Mouse (Mus musculus): ENCODE measurements around the gene Dvl2. TPM values are rescaled to one million over a fixed set of nuclear protein-coding genes. Genes with fewer than 3 reads are reported as not detected.

Dvl2 gene
- total RNA-seq, 2 experiments from 2014 or later, result 3.6 to 5.0 TPM

GRCm38 (mm10) chr11:70028401-70029129 lies 28.2 kb downstream of the Dvl2 start:
- TF ChIP-seq CTCF (IDR thresholded peaks at IDR 0.05), result no peak
- Histone ChIP-seq H3K27ac (peak overlapping the region; percentile 82), H3K4me3 (peak overlapping the region; percentile 69)
- intact Hi-C loops (cut with DNase I), result no loop called here
- DNase-seq, result peak; percentile 51

- no peak for TF ChIP-seq CTCF (IDR thresholded peaks at IDR 0.05)
- Histone ChIP-seq H3K4me3 (peak overlapping the region; percentile 69), H3K27ac (peak overlapping the region; percentile 82)
- intact Hi-C loops (cut with DNase I), result no loop called here
- peak; percentile 89 for DNase-seq
Measured at GRCm38 (mm10) chr11:70029130-70029801, 28.9 kb downstream of the Dvl2 start.

GRCm38 (mm10) chr11:70029829-70030550 lies 29.6 kb downstream of the Dvl2 start:
- peak overlapping the region; percentile 82 for H3K27ac ChIP-seq
- intact Hi-C loops (cut with DNase I), result no loop called here
- TF ChIP-seq CTCF (IDR thresholded peaks at IDR 0.05), result no peak
- DNase-seq, result no peak
- peak overlapping the region; percentile 69 for H3K4me3 ChIP-seq

GRCm38 (mm10) chr11:70030651-70031320 lies 30.4 kb downstream of the Dvl2 start:
- no peak for TF ChIP-seq CTCF (IDR thresholded peaks at IDR 0.05)
- intact Hi-C loops (cut with DNase I), result no loop called here
- Histone ChIP-seq H3K4me3 (no peak overlapping the region), H3K27ac (no peak overlapping the region)
- DNase-seq, result no peak

- no peak for DNase-seq
- no peak overlapping the region for H3K27ac ChIP-seq
- H3K4me3 ChIP-seq, result no peak overlapping the region
- TF ChIP-seq CTCF (IDR thresholded peaks at IDR 0.05), result no peak
- intact Hi-C loops (cut with DNase I), result no loop called here
Measured at GRCm38 (mm10) chr11:70031321-70031670, 30.9 kb downstream of the Dvl2 start.

- intact Hi-C loops (cut with DNase I), result no loop called here
- no peak overlapping the region for H3K4me3 ChIP-seq
- no peak for TF ChIP-seq CTCF (IDR thresholded peaks at IDR 0.05)
- DNase-seq, result no peak
- peak overlapping the region; percentile 48; the same call in 1 of the 2 replicates for H3K27ac ChIP-seq
Measured at GRCm38 (mm10) chr11:70038174-70038573, 37.8 kb downstream of the Dvl2 start.

- H3K27ac ChIP-seq, result no peak overlapping the region
- intact Hi-C loops (cut with DNase I), result no loop called here
- H3K4me3 ChIP-seq, result no peak overlapping the region
- TF ChIP-seq CTCF (IDR thresholded peaks at IDR 0.05), result no peak
- no peak for DNase-seq
Measured at GRCm38 (mm10) chr11:70039631-70040030, 39.2 kb downstream of the Dvl2 start.

- no peak for DNase-seq
- intact Hi-C loops (cut with DNase I), result no loop called here
- H3K27ac ChIP-seq, result no peak overlapping the region
- H3K4me3 ChIP-seq, result no peak overlapping the region
- TF ChIP-seq CTCF (IDR thresholded peaks at IDR 0.05), result no peak
Measured at GRCm38 (mm10) chr11:70040184-70040583, 39.8 kb downstream of the Dvl2 start.

- H3K27ac ChIP-seq, result no peak overlapping the region
- H3K4me3 ChIP-seq, result no peak overlapping the region
- TF ChIP-seq CTCF (IDR thresholded peaks at IDR 0.05), result no peak
- DNase-seq, result no peak
- intact Hi-C loops (cut with DNase I), result no loop called here
Measured at GRCm38 (mm10) chr11:70042309-70043085, 42.1 kb downstream of the Dvl2 start.

GRCm38 (mm10) chr11:70043665-70044064 lies 43.3 kb downstream of the Dvl2 start:
- no peak for TF ChIP-seq CTCF (IDR thresholded peaks at IDR 0.05)
- Histone ChIP-seq H3K27ac (no peak overlapping the region), H3K4me3 (no peak overlapping the region)
- DNase-seq, result no peak
- intact Hi-C loops (cut with DNase I), result no loop called here

- intact Hi-C loops (cut with DNase I), result no loop called here
- no peak overlapping the region for H3K27ac ChIP-seq
- DNase-seq, result no peak
Measured at GRCm38 (mm10) chr11:70045435-70045834, 45.0 kb downstream of the Dvl2 start.

GRCm38 (mm10) chr11:70049366-70049765 lies 49.0 kb downstream of the Dvl2 start:
- intact Hi-C loops (cut with DNase I), result no loop called here
- DNase-seq, result no peak
- Histone ChIP-seq H3K27ac (no peak overlapping the region), H3K4me3 (no peak overlapping the region)
- no peak for TF ChIP-seq CTCF (IDR thresholded peaks at IDR 0.05)

More at GRCm38 (mm10) chr11:70045435-70045834, 45.0 kb downstream of the Dvl2 start:
- no peak overlapping the region for H3K4me3 ChIP-seq
- no peak for TF ChIP-seq CTCF (IDR thresholded peaks at IDR 0.05)

Measured in gastrocnemius, adult 2 months (tissue).